Mouse (Mus musculus): Measurements from ENCODE around the gene Pafah2.

Gene Pafah2

GRCm38 (mm10) chr4:134421971-134422370 lies 25.9 kb downstream of the Pafah2 start:
- no peak for DNase-seq (ENCODE audit: low read depth, low spot score)

DNA sequence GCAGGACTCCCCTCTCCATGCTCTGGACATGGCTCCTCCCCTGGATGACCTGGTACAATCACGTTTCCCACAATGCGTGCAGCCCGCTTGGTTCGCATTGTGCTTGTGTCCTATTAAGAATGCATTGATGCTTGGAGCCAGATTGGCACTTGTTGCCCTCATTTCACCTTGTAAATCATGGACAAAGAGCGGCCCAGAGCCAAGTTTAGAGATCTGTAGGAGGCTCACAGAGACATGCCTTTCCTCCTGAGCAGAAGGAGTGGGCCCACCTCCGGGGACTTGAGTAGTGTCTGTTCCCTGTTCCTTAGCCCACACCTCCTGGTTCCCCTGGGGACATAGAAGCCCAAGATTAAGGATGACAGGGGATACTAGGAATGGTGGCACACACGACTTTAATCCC lies 27.8 kb downstream of the Pafah2 start:
- DNase-seq (ENCODE audit: low read depth, low spot score) = no peak

DNA sequence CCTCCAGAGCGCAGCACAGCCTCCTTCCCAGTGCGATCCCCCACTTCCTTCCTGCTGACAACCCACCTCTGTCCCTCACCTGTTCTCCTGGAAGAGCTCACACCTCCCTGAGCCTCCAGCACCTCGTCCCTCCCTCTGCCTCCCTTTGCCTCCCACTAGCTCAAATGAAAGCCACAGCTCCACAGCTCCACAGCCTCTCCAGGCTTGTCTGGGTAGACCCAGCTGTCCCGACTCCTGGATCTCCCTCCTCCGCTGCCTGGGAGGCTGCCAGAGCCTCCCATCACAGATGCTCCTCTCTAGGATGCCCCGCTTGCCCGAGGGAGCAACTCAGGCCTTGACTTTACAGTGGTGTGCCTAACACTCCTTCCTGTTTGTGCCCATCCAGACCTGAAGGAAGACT lies 29.0 kb downstream of the Pafah2 start:
- no peak for DNase-seq (ENCODE audit: low read depth, low spot score)

- DNase-seq (ENCODE audit: low read depth, low spot score) = no peak
Observed at GRCm38 (mm10) chr4:134430381-134431004, 34.4 kb downstream of the Pafah2 start.

- DNase-seq (ENCODE audit: low read depth, low spot score) = no peak
Observed at GRCm38 (mm10) chr4:134432686-134433360, 36.7 kb downstream of the Pafah2 start.

DNA sequence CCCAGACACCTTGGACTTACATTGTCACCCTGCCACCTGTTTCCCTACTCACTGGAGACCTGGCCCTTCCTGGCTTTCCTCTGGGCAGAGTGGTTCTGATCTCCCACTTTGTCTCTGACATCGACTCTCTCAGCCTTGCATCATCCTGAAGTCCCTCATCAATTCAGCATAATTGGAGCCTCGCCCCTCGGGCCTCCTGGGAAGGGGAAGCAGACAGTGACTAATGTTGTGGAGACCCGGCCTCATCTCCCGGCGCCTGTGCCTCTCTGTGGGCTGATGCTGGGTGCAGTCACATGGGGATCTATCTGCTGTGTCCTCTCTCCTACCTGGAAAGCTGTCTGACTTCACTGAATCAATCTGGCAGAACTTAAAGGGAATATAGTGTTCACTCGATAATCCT lies 40.1 kb downstream of the Pafah2 start:
- DNase-seq (ENCODE audit: low read depth, low spot score) = no peak

DNA sequence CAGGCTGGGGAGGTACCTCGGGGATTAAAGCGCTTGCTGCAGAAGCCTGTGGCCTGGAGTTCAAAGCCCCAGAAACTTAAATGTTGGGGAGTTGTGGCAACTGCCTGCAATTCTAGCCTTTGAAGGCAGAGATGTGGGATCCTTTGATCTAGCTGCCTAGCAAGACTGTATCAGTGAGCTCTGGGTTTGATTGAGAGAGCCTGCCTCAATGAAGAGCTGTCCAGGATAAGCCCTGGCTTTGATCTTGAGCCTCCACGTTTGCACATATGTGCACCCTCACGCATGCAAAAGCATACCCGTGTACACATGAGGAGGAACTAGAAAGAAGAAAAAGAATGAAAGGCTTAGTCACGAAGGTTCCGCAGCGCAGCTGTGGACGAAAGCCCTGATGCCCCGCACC lies 40.5 kb downstream of the Pafah2 start:
- no peak for DNase-seq (ENCODE audit: low read depth, low spot score)

GRCm38 (mm10) chr4:134439119-134439518 lies 43.0 kb downstream of the Pafah2 start:
- no peak for DNase-seq (ENCODE audit: low read depth, low spot score)

GRCm38 (mm10) chr4:134439919-134440318 lies 43.8 kb downstream of the Pafah2 start:
- no peak for DNase-seq (ENCODE audit: low read depth, low spot score)

DNA sequence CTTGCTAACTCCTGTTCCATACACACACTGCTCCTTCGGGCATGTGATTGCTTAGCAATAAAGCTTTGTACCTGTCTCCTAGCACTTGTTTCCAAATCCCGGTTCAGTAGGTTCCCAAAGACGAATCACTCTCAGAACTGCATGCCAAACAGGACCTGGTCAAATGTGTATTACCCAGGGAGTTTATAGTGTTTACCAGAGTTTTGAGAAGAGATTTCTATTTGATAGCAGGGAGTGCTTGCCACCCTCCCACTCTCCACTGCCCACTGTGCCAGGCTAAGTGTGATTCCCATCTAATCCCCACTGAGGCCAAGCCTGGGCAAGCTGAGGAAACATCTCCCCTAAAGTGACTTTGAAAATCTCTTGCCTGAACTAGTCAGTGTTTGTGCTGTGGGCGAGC lies 46.1 kb downstream of the Pafah2 start:
- no peak for DNase-seq (ENCODE audit: low read depth, low spot score)

- no peak for DNase-seq (ENCODE audit: low read depth, low spot score)
Observed at GRCm38 (mm10) chr4:134443589-134443988, 47.5 kb downstream of the Pafah2 start.

- no peak for DNase-seq (ENCODE audit: low read depth, low spot score)
Observed at GRCm38 (mm10) chr4:134444949-134445348, 48.8 kb downstream of the Pafah2 start.

DNA sequence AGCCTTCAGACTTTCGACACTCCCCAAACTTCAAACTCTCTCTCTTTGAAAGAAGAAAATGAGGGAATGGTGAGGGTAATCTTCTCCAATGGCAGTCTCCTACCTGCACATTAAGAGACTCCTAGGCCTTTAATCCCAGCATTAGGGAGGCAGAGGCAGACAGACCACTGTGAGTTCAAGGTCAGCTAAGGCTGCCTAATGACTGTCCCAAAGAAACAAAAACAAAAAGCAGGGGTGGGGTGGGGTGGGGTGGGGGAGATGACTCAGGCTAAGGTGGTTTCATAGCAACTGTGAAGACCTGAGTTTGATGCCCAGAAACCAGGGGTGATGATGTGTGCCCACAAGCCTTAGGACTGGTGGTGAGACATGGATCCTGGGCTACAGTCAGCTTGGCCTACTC lies 49.4 kb downstream of the Pafah2 start:
- no peak for DNase-seq (ENCODE audit: low read depth, low spot score)

GRCm38 (mm10) chr4:134447966-134448365 lies 51.8 kb downstream of the Pafah2 start:
- peak; percentile 7 for DNase-seq (ENCODE audit: low read depth, low spot score)

DNA sequence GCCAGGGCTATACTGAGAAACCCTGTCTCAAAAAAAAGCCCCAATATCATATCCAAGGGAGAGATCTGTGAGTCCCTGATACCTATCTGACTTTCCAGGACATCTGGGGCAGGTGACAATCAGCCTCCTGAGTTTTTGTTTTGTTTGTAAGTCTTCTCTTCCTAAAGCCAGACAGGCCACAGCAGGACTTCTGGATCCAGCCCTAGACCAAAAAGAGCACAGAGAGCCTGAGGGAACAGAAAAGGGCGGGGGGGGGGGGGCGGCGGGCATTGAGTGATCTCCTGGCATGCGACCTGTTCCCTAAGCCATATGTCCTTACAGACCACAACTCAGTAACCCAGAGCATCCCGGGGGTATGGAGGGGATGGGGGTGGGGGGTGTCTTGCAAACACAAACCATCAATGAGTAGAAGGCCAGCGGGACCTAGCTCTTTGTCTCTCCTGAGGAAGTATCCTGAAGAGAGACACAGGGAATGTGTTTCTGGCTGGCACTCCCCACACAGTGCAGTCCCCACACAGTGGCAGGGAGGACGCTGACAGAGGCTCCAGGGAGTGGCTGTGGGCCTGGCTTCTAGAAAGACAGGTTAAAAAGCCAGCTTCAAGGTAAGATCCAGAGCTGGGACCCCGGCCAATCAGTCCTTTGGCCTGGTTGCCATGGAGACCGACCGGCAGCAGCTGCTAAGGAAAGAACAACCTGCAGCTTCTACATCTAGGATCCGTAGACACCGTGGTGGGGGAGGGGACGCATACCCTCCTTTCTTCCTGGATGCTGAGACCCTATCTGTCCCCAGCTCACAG lies 53.7 kb downstream of the Pafah2 start:
- no peak for DNase-seq (ENCODE audit: low read depth, low spot score)

GRCm38 (mm10) chr4:134450392-134451195 lies 54.5 kb downstream of the Pafah2 start:
- no peak for DNase-seq (ENCODE audit: low read depth, low spot score)

DNA sequence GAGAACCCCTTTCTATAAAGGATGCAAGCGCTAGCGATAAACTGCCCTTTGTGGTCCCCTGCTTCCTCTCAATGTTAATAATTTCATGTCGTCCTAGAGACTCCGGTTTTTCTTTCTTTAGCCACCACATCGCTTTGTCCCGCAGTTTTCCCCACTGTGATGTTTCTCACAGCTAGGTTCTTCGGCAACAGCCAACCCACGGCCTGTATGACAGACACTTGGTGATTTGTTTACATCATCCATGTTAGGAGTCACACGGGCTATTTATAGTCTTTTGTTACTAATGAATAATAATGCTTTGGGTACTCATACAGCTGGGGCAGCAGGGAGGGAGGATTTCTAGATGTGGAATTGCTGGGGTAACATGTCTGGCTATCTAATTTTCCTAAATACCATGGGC lies 55.4 kb downstream of the Pafah2 start:
- DNase-seq (ENCODE audit: low read depth, low spot score) = no peak

- DNase-seq (ENCODE audit: low read depth, low spot score) = no peak
Observed at GRCm38 (mm10) chr4:134453619-134454400, 57.7 kb downstream of the Pafah2 start.

DNA sequence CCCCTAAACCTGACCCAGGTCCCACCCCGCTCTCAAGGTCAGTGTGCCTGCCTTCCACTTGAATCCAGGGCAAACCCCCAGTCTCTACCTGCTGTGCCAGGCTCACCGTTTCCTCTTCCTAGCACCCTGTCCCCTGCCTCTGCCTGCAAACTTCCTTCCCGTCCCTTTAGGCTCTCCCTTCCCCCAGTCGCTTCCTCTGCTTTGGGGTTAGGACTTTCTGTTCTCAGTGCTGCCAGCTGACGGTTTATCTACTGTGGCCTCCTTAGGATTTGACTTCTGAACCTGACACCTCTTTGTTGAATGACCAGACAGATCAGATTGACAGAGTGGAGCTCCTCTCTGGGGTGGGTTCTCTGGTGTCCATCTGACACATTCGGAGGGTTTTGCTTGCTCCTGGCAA lies 59.2 kb downstream of the Pafah2 start:
- DNase-seq (ENCODE audit: low read depth, low spot score) = no peak

DNA sequence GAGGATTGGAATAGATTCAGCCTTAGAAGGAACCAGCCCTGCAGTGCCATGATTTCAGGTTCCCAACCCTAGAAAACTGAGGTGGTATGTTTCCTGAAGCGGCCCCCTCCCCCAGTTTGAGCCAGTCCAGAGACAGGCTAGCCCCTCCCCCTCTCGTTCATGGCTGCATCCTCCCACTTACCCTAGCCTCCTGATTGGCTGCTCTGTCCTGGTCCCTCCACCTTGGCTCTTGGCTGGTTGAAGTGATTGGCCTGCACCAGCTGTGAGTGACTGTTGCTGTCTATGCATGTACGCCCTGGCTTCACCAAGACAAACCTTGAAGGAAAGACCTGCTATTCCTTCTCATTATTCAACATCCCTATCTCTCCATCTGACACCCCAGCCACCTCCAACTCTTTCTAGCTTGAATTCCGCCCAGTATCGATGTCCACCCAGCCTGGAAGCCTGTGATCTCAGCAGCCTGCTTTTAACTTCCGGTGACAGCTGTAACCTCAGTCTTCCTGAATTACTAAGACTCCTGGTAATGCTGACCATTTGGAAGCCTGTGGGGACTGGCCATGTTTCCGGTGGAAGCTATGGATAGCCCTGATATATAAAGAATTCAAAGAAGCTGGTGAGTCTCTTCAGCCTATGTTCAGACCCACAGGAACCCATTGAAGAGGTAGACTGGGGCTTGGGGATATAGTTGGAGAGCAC lies 61.2 kb downstream of the Pafah2 start:
- DNase-seq (ENCODE audit: low read depth, low spot score) = no peak

DNA sequence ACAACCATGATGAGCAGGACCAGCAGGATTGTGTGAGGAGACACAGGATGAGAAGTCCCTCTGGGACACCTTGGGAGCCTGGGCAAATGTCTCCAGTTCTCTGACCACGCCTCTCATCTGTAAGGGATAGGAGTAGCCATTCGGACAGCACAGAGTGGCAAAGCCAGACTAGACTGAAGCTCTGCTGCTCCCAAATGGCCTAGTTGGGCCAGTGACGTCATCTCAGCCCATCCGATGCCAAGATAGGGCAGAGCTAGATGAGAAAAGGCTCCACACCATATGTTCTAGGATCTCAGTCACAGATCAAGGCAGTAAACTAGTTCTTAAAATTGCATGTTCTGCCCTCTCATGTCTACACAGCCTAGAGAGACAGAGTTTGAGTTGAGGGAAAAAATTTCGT lies 62.7 kb downstream of the Pafah2 start:
- no peak for DNase-seq (ENCODE audit: low read depth, low spot score)
